Mouse (Mus musculus): ENCODE measurements at regions not wholly inside any gene's neighbourhood (a gene's known extent, or its start where the extent isn't known, plus 50 kb on each side); places are given as distances from the start of the nearest gene placed in this dataset.

- TF ChIP-seq CTCF (IDR thresholded peaks at IDR 0.05; ENCODE audit: extremely low read depth, insufficient read depth, insufficient read length, insufficient replicate concordance): no peak
- TF ChIP-seq POLR2A (IDR thresholded peaks at IDR 0.05; ENCODE audit: low read depth, low read length): no peak
These were observed 230.8 kb downstream of the Sp3 start for GRCm38 (mm10) chr2:72749495-72749894.
